Mouse (Mus musculus): ENCODE measurements at regions not wholly inside any gene's neighbourhood (a gene's known extent, or its start where the extent isn't known, plus 50 kb on each side); places are given as distances from the start of the nearest gene placed in this dataset.
"Not testable (repeated sequence)": the region's sequence is repeated elsewhere in the genome, so short reads cannot be mapped to it uniquely, and the experiment has no call there.

- not testable (repeated sequence) for TF ChIP-seq GATA1 (IDR thresholded peaks at IDR 0.05; ENCODE audit: borderline replicate concordance, low read length); FLI1 (IDR thresholded peaks at IDR 0.05; ENCODE audit: low read length)
These were observed 51.3 kb upstream of the Cdk6 start for GRCm38 (mm10) chr5:3289991-3290417.

Measured in megakaryocyte, embryonic 14.5 days (primary cell).